Mouse (Mus musculus) c-Kit-positive CD71-positive TER-119-positive erythroid progenitor cells, embryonic 14.5 days (primary cell): ENCODE data around the gene Gm16181.

ENCODE experiments used
- DNase-seq: peaks from one replicate; pipeline ENCODE4 v3.0.0-alpha.2; 2013; ENCODE audit warnings: low spot score

The Gm16181 gene

GRCm38 (mm10) chr17:35195631-35196320 lies 24.9 kb upstream of the Gm16181 start:
- DNase-seq = peak; percentile 57

GRCm38 (mm10) chr17:35196321-35196641 lies 24.4 kb upstream of the Gm16181 start:
- DNase-seq = no peak

GRCm38 (mm10) chr17:35197126-35197525 lies 23.5 kb upstream of the Gm16181 start:
- DNase-seq = no peak

- DNase-seq = no peak
These were observed 22.6 kb upstream of the Gm16181 start for GRCm38 (mm10) chr17:35198029-35198428.

- DNase-seq = no peak
These were observed 21.7 kb upstream of the Gm16181 start for GRCm38 (mm10) chr17:35198946-35199345.

GRCm38 (mm10) chr17:35200398-35200797 lies 20.2 kb upstream of the Gm16181 start:
- no peak for DNase-seq

GRCm38 (mm10) chr17:35201128-35201527 lies 19.5 kb upstream of the Gm16181 start:
- no peak for DNase-seq

- DNase-seq = no peak
These were observed 18.8 kb upstream of the Gm16181 start, which contains the start of gene Tnf for GRCm38 (mm10) chr17:35201787-35202186. TSS of gene Tnf (minus strand) at chr17:35202007.

GRCm38 (mm10) chr17:35202442-35202841 lies 18.2 kb upstream of the Gm16181 start:
- no peak for DNase-seq

- no peak for DNase-seq
These were observed 15.9 kb upstream of the Gm16181 start, which contains the start of gene Lta for GRCm38 (mm10) chr17:35204494-35205379. TSS of gene Lta (minus strand) at chr17:35205351.

- no peak for DNase-seq
These were observed 15.3 kb upstream of the Gm16181 start for GRCm38 (mm10) chr17:35205380-35205769.

GRCm38 (mm10) chr17:35209785-35210535 lies 10.7 kb upstream of the Gm16181 start:
- DNase-seq = no peak

- no peak for DNase-seq
These were observed 10.0 kb upstream of the Gm16181 start for GRCm38 (mm10) chr17:35210593-35210992.

- no peak for DNase-seq
These were observed 7.6 kb upstream of the Gm16181 start for GRCm38 (mm10) chr17:35213071-35213470.

- DNase-seq = no peak
These were observed 2.0 kb upstream of the Gm16181 start for GRCm38 (mm10) chr17:35218516-35219193.

- DNase-seq = no peak
These were observed 1.0 kb upstream of the Gm16181 start for GRCm38 (mm10) chr17:35219601-35220041.

- no peak for DNase-seq
These were observed 1.7 kb downstream of the Gm16181 start for GRCm38 (mm10) chr17:35222299-35222698.

- no peak for DNase-seq
These were observed 4.0 kb downstream of the Gm16181 start for GRCm38 (mm10) chr17:35224641-35225040.

GRCm38 (mm10) chr17:35225456-35225855 lies 4.8 kb downstream of the Gm16181 start:
- DNase-seq = no peak

- DNase-seq = no peak
These were observed 6.0 kb downstream of the Gm16181 start for GRCm38 (mm10) chr17:35226561-35227046.

- DNase-seq = no peak
These were observed 10.4 kb downstream of the Gm16181 start for GRCm38 (mm10) chr17:35231022-35231421.

GRCm38 (mm10) chr17:35232043-35232442 lies 11.4 kb downstream of the Gm16181 start:
- DNase-seq = peak; percentile 71
